Mouse (Mus musculus): ENCODE measurements around the gene Fgfr2.

DNA sequence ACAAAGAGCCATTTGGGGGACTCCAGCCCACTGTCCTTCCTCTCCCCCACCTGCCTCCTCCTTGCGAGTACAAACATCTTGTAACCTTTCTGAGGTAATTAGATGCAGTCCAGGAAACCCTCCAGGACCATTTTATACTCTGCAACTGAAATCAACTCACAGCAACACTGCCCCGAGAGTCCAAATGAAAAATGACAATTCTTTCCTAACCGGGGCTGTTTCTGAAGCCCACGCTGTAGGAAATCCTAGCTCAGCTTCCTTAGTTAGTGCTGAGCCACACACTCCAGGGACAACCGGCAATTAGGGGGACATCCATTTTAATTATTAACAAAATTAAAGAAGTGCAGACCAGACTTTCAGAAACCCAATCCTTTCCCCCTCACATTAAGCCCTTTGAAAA, 2863.1 kb downstream of the Fgfr2 start:
- TF ChIP-seq HCFC1 (IDR thresholded peaks at IDR 0.05; ENCODE audit: borderline replicate concordance, insufficient read depth, low read length) (no peak), ZNF384 (IDR thresholded peaks at IDR 0.05; ENCODE audit: low read depth, low read length) (no peak), CHD2 (IDR thresholded peaks at IDR 0.05; ENCODE audit: low read depth, low read length) (no peak)
